Mouse (Mus musculus): ENCODE data around the gene Cyp4v3.

- TF ChIP-seq HCFC1 (IDR thresholded peaks at IDR 0.05; ENCODE audit: borderline replicate concordance, insufficient read depth, low read length) (no peak), ZNF384 (IDR thresholded peaks at IDR 0.05; ENCODE audit: low read depth, low read length) (no peak)
Observed at GRCm38 (mm10) chr8:45333493-45333892, 477 bp upstream of the Cyp4v3 start.

Measured in ES-E14 (cell line).